Mouse (Mus musculus): ENCODE measurements around the gene Mxd4. TPM values are rescaled to one million over a fixed set of nuclear protein-coding genes. Genes with fewer than 3 reads are reported as not detected.

Gene Mxd4
- polyA plus RNA-seq, 1 experiment from 2014 or later: 31.0 TPM

- H3K36me3 ChIP-seq (ENCODE audit: control insufficient read depth, insufficient read depth, low read length): no peaks in the 10 kb centered on the region
- no peak overlapping the region for H3K4me2 ChIP-seq (ENCODE audit: low read length)
- H3K4me3 ChIP-seq (ENCODE audit: low read length): no peak overlapping the region
- no peak overlapping the region for H3K27ac ChIP-seq (ENCODE audit: low read depth, low read length)
- no peaks in the 10 kb centered on the region for H3K9me3 ChIP-seq (ENCODE audit: control insufficient read depth, low read length)
- no peak for ATAC-seq
- 70% methylated on average over 1 of the region's 1 CpGs for WGBS
- no peak overlapping the region for H3K9ac ChIP-seq (ENCODE audit: low read depth, low read length)
- peaks cover 30% of the 10 kb centered on the region for H3K4me1 ChIP-seq (ENCODE audit: control insufficient read depth, insufficient read depth, low read depth, low read length)
- no peaks in the 10 kb centered on the region for H3K27me3 ChIP-seq (replicated peaks; ENCODE audit: control insufficient read depth, insufficient read depth, low read length)
Measured at GRCm38 (mm10) chr5:34189521-34189920, 2.0 kb upstream of the Mxd4 start.

GRCm38 (mm10) chr5:34188856-34189255, 1.3 kb upstream of the Mxd4 start:
- H3K4me2 ChIP-seq (ENCODE audit: low read length): peak overlapping the region; percentile 75
- H3K36me3 ChIP-seq (ENCODE audit: control insufficient read depth, insufficient read depth, low read length): no peaks in the 10 kb centered on the region
- no peak overlapping the region for H3K27ac ChIP-seq (ENCODE audit: low read depth, low read length)
- H3K4me1 ChIP-seq (ENCODE audit: control insufficient read depth, insufficient read depth, low read depth, low read length): peaks cover 35% of the 10 kb centered on the region
- peak overlapping the region; percentile 73 for H3K9ac ChIP-seq (ENCODE audit: low read depth, low read length)
- no peak for ATAC-seq
- no peak overlapping the region for H3K4me3 ChIP-seq (ENCODE audit: low read length)
- WGBS: 78% methylated on average over 2 of the region's 2 CpGs
- no peaks in the 10 kb centered on the region for H3K27me3 ChIP-seq (replicated peaks; ENCODE audit: control insufficient read depth, insufficient read depth, low read length)
- no peaks in the 10 kb centered on the region for H3K9me3 ChIP-seq (ENCODE audit: control insufficient read depth, low read length)

- under 1% methylated on average over 39 of the region's 46 CpGs for WGBS
- Histone ChIP-seq H3K9me3 (ENCODE audit: control insufficient read depth, low read length) (no peaks in the 10 kb centered on the region), H3K27me3 (replicated peaks; ENCODE audit: control insufficient read depth, insufficient read depth, low read length) (no peaks in the 10 kb centered on the region), H3K27ac (ENCODE audit: low read depth, low read length) (peak overlapping the region; percentile 93), H3K36me3 (ENCODE audit: control insufficient read depth, insufficient read depth, low read length) (peaks cover 3% of the 10 kb centered on the region), H3K4me1 (ENCODE audit: control insufficient read depth, insufficient read depth, low read depth, low read length) (peaks cover 48% of the 10 kb centered on the region), H3K9ac (ENCODE audit: low read depth, low read length) (peak overlapping the region; percentile 92), H3K4me2 (ENCODE audit: low read length) (peak overlapping the region; percentile 81), H3K4me3 (ENCODE audit: low read length) (peak overlapping the region; percentile 97)
- ATAC-seq: 0 out of 2 replicates have a peak, but pooled peaks have one; percentile 0
Measured at GRCm38 (mm10) chr5:34186961-34187391, 544 bp downstream of the Mxd4 start.

- H3K27ac ChIP-seq (ENCODE audit: low read depth, low read length): peak overlapping the region; percentile 12
- ATAC-seq: no peak
- H3K36me3 ChIP-seq (ENCODE audit: control insufficient read depth, insufficient read depth, low read length): peaks cover 8% of the 10 kb centered on the region
- H3K9me3 ChIP-seq (ENCODE audit: control insufficient read depth, low read length): no peaks in the 10 kb centered on the region
- H3K4me2 ChIP-seq (ENCODE audit: low read length): peak overlapping the region; percentile 81
- WGBS: 60% methylated on average over 2 of the region's 2 CpGs
- H3K4me1 ChIP-seq (ENCODE audit: control insufficient read depth, insufficient read depth, low read depth, low read length): peaks cover 48% of the 10 kb centered on the region
- peak overlapping the region; percentile 97 for H3K4me3 ChIP-seq (ENCODE audit: low read length)
- peak overlapping the region; percentile 92 for H3K9ac ChIP-seq (ENCODE audit: low read depth, low read length)
- H3K27me3 ChIP-seq (replicated peaks; ENCODE audit: control insufficient read depth, insufficient read depth, low read length): no peaks in the 10 kb centered on the region
Measured at GRCm38 (mm10) chr5:34186391-34186790, 1.1 kb downstream of the Mxd4 start.

GRCm38 (mm10) chr5:34185791-34186190, 1.7 kb downstream of the Mxd4 start:
- H3K36me3 ChIP-seq (ENCODE audit: control insufficient read depth, insufficient read depth, low read length): peaks cover 9% of the 10 kb centered on the region
- H3K4me2 ChIP-seq (ENCODE audit: low read length): peak overlapping the region; percentile 81
- H3K4me1 ChIP-seq (ENCODE audit: control insufficient read depth, insufficient read depth, low read depth, low read length): peaks cover 48% of the 10 kb centered on the region
- no peak overlapping the region for H3K27ac ChIP-seq (ENCODE audit: low read depth, low read length)
- peak overlapping the region; percentile 97 for H3K4me3 ChIP-seq (ENCODE audit: low read length)
- H3K9ac ChIP-seq (ENCODE audit: low read depth, low read length): peak overlapping the region; percentile 92; the same call in 1 of the 2 replicates
- no peaks in the 10 kb centered on the region for H3K27me3 ChIP-seq (replicated peaks; ENCODE audit: control insufficient read depth, insufficient read depth, low read length)
- ATAC-seq: no peak
- no peaks in the 10 kb centered on the region for H3K9me3 ChIP-seq (ENCODE audit: control insufficient read depth, low read length)

GRCm38 (mm10) chr5:34185051-34185580, 2.4 kb downstream of the Mxd4 start:
- no peak for ATAC-seq
- no peaks in the 10 kb centered on the region for H3K27me3 ChIP-seq (replicated peaks; ENCODE audit: control insufficient read depth, insufficient read depth, low read length)
- peaks cover 48% of the 10 kb centered on the region for H3K4me1 ChIP-seq (ENCODE audit: control insufficient read depth, insufficient read depth, low read depth, low read length)
- peaks cover 9% of the 10 kb centered on the region for H3K36me3 ChIP-seq (ENCODE audit: control insufficient read depth, insufficient read depth, low read length)
- H3K9ac ChIP-seq (ENCODE audit: low read depth, low read length): peak overlapping the region; percentile 40; the same call in 1 of the 2 replicates
- 94% methylated on average over 1 of the region's 1 CpGs for WGBS
- no peaks in the 10 kb centered on the region for H3K9me3 ChIP-seq (ENCODE audit: control insufficient read depth, low read length)
- no peak overlapping the region for H3K27ac ChIP-seq (ENCODE audit: low read depth, low read length)
- H3K4me3 ChIP-seq (ENCODE audit: low read length): no peak overlapping the region
- peak overlapping the region; percentile 81 for H3K4me2 ChIP-seq (ENCODE audit: low read length)

GRCm38 (mm10) chr5:34183976-34184375, 3.5 kb downstream of the Mxd4 start:
- no peaks in the 10 kb centered on the region for H3K9me3 ChIP-seq (ENCODE audit: control insufficient read depth, low read length)
- no peak for ATAC-seq
- peak overlapping the region; percentile 9; the same call in 1 of the 2 replicates for H3K27ac ChIP-seq (ENCODE audit: low read depth, low read length)
- H3K36me3 ChIP-seq (ENCODE audit: control insufficient read depth, insufficient read depth, low read length): peaks cover 9% of the 10 kb centered on the region
- peaks cover 48% of the 10 kb centered on the region for H3K4me1 ChIP-seq (ENCODE audit: control insufficient read depth, insufficient read depth, low read depth, low read length)
- no peak overlapping the region for H3K4me3 ChIP-seq (ENCODE audit: low read length)
- H3K4me2 ChIP-seq (ENCODE audit: low read length): no peak overlapping the region
- 88% methylated on average over 3 of the region's 3 CpGs for WGBS
- H3K9ac ChIP-seq (ENCODE audit: low read depth, low read length): no peak overlapping the region
- H3K27me3 ChIP-seq (replicated peaks; ENCODE audit: control insufficient read depth, insufficient read depth, low read length): no peaks in the 10 kb centered on the region

GRCm38 (mm10) chr5:34183156-34183880, 4.2 kb downstream of the Mxd4 start:
- peaks cover 42% of the 10 kb centered on the region for H3K4me1 ChIP-seq (ENCODE audit: control insufficient read depth, insufficient read depth, low read depth, low read length)
- H3K4me3 ChIP-seq (ENCODE audit: low read length): no peak overlapping the region
- H3K9ac ChIP-seq (ENCODE audit: low read depth, low read length): no peak overlapping the region
- ATAC-seq: no peak
- no peak overlapping the region for H3K4me2 ChIP-seq (ENCODE audit: low read length)
- no peaks in the 10 kb centered on the region for H3K9me3 ChIP-seq (ENCODE audit: control insufficient read depth, low read length)
- 60% methylated on average over 5 of the region's 5 CpGs for WGBS
- peaks cover 12% of the 10 kb centered on the region for H3K36me3 ChIP-seq (ENCODE audit: control insufficient read depth, insufficient read depth, low read length)
- no peaks in the 10 kb centered on the region for H3K27me3 ChIP-seq (replicated peaks; ENCODE audit: control insufficient read depth, insufficient read depth, low read length)
- peak overlapping the region; percentile 9; the same call in 1 of the 2 replicates for H3K27ac ChIP-seq (ENCODE audit: low read depth, low read length)

- Histone ChIP-seq H3K36me3 (ENCODE audit: control insufficient read depth, insufficient read depth, low read length) (peaks cover 14% of the 10 kb centered on the region), H3K4me1 (ENCODE audit: control insufficient read depth, insufficient read depth, low read depth, low read length) (peaks cover 40% of the 10 kb centered on the region)
Measured at GRCm38 (mm10) chr5:34182486-34182885, 5.0 kb downstream of the Mxd4 start.

More at GRCm38 (mm10) chr5:34182486-34182885, 5.0 kb downstream of the Mxd4 start:
- no peak for ATAC-seq
- Histone ChIP-seq H3K9ac (ENCODE audit: low read depth, low read length) (no peak overlapping the region), H3K4me3 (ENCODE audit: low read length) (no peak overlapping the region), H3K27ac (ENCODE audit: low read depth, low read length) (no peak overlapping the region), H3K9me3 (ENCODE audit: control insufficient read depth, low read length) (no peaks in the 10 kb centered on the region), H3K27me3 (replicated peaks; ENCODE audit: control insufficient read depth, insufficient read depth, low read length) (no peaks in the 10 kb centered on the region), H3K4me2 (ENCODE audit: low read length) (no peak overlapping the region)
- WGBS: 79% methylated on average over 3 of the region's 3 CpGs

Data from hindbrain, embryonic 16.5 days (tissue).